Mouse (Mus musculus): ENCODE data around the gene Fkbpl. TPM values are rescaled to one million over a fixed set of nuclear protein-coding genes. Genes with fewer than 3 reads are reported as not detected.

The Fkbpl gene
- polyA plus RNA-seq (2016; fragmentation: Nextera tagmentation; extraction: Ambion mirVana): 12.6 TPM in 2 replicates

DNA sequence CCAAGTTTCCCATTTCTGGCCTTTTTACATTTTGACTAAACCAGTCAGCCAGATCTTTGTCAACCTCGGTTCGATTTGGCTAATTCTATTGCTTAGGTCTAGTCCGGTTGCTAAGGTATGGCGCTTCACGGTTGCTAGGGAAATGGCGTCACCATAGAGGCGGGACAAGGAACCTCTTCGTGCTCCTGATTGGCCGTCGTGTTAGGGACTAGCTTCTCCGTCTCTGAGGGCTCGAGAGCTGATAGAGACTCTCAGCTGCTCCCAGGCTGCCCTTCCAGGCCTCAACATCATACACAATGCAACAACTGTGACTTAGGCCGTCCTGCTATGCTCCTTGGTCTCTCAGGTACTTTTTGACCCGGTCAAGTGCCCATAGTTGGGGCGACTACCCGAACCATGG lies at the start of gene Fkbpl:
Fkbpl (plus strand) TSS at position 157 of the 400 bp plus-strand sequence.
- Histone ChIP-seq H3K36me3 (peaks cover 17% of the 10 kb centered on the region), H3K9me3 (no peaks in the 10 kb centered on the region), H3K4me1 (peaks cover 36% of the 10 kb centered on the region), H3K27ac (peak within 1 kb of the TSS; percentile 90), H3K4me3 (peak within 1 kb of the TSS; percentile 74), H3K27me3 (ENCODE audit: insufficient read depth, poor library complexity, severe bottlenecking) (no peaks in the 10 kb centered on the region)
- peak; percentile 97 for DNase-seq (ENCODE audit: low spot score)
- WGBS: 1% methylated on average over 16 of the region's 16 CpGs

DNA sequence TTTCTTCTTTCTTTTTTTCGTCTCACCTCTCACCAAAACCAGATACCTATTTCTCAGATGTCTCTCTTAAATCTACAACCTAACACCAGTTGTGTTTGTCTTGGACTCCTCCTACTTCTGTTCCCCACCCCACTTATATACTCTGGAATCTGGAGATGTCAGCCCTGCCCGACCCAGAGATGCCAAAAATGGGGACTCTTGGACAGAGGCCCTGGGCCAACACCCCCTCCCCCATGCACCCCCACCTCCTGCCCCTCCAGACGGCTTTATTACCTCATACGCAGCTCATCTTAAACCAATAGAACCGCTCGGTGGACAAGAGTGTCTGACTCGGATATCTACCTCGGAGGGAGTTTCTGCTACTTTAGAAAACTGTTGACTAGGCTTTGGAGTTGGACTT lies 48.5 kb upstream of the Fkbpl start:
- Histone ChIP-seq H3K27ac (no peak overlapping the region), H3K9me3 (no peaks in the 10 kb centered on the region), H3K4me1 (peaks cover 76% of the 10 kb centered on the region), H3K27me3 (ENCODE audit: insufficient read depth, poor library complexity, severe bottlenecking) (no peaks in the 10 kb centered on the region), H3K4me3 (no peak overlapping the region), H3K36me3 (peaks cover 38% of the 10 kb centered on the region)
- WGBS: 76% methylated on average over 8 of the region's 8 CpGs
- DNase-seq (ENCODE audit: low spot score): no peak

- Histone ChIP-seq H3K9me3 (no peaks in the 10 kb centered on the region), H3K27me3 (ENCODE audit: insufficient read depth, poor library complexity, severe bottlenecking) (no peaks in the 10 kb centered on the region), H3K4me1 (peaks cover 78% of the 10 kb centered on the region), H3K4me3 (peak within 1 kb of the TSS; percentile 9; the same call in 1 of the 2 replicates), H3K27ac (peak within 1 kb of the TSS; percentile 72), H3K36me3 (peaks cover 45% of the 10 kb centered on the region)
- DNase-seq (ENCODE audit: low spot score): no peak
- 14% methylated on average over 6 of the region's 6 CpGs for WGBS
Observed at GRCm38 (mm10) chr17:34597566-34598095, 46.9 kb upstream of the Fkbpl start, which contains the start of gene Ager. TSS of gene Ager (plus strand) at chr17:34597862.

GRCm38 (mm10) chr17:34599891-34600290 lies 44.7 kb upstream of the Fkbpl start:
- peaks cover 35% of the 10 kb centered on the region for H3K36me3 ChIP-seq
- H3K27ac ChIP-seq: no peak overlapping the region
- DNase-seq (ENCODE audit: low spot score): no peak
- peaks cover 66% of the 10 kb centered on the region for H3K4me1 ChIP-seq
- 79% methylated on average over 9 of the region's 9 CpGs for WGBS
- no peaks in the 10 kb centered on the region for H3K9me3 ChIP-seq
- H3K27me3 ChIP-seq (ENCODE audit: insufficient read depth, poor library complexity, severe bottlenecking): no peaks in the 10 kb centered on the region
- no peak overlapping the region for H3K4me3 ChIP-seq

- no peak for DNase-seq (ENCODE audit: low spot score)
- WGBS: 83% methylated on average over 12 of the region's 12 CpGs
- H3K9me3 ChIP-seq: no peaks in the 10 kb centered on the region
- H3K36me3 ChIP-seq: peaks cover 21% of the 10 kb centered on the region
- no peak overlapping the region for H3K4me3 ChIP-seq
- H3K4me1 ChIP-seq: peaks cover 62% of the 10 kb centered on the region
- no peak overlapping the region for H3K27ac ChIP-seq
- H3K27me3 ChIP-seq (ENCODE audit: insufficient read depth, poor library complexity, severe bottlenecking): no peaks in the 10 kb centered on the region
Observed at GRCm38 (mm10) chr17:34601796-34602195, 42.8 kb upstream of the Fkbpl start.

DNA sequence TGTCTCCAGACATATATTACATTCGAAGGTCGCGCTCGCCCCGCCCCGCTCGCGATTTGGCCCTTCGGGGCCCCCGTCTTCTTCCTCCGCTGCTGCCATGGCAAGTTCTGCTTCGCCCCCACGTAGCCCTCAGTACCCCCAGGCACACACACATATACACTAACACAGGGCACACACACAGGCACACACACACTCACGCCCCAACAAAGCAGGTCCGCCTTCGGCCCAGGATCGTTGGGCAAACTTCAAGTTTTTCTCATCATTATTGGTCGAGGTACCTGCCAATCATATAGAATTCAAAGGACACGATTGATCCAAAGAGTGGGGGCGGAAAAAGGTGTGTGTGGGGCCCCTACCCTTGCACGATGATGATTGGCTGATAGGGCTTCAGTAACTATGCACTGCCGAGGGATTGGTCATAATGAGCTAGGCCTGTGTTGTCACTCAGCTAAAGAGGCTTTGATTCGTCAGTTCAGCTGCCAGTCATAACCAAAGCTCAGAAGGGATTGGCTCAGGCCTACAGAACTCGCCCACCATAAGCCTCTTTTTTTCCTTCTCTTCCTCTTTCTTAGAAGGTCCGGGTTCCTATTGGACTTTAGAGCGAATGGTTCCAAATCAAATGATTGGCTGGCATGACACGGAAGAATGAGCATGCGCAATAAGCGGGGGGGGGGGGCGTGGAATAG lies 41.0 kb upstream of the Fkbpl start, which contains the start of gene Rnf5:
Rnf5 (minus strand) TSS at position 316 of the 686 bp plus-strand sequence.
- peak within 1 kb of the TSS; percentile 96 for H3K27ac ChIP-seq
- no peaks in the 10 kb centered on the region for H3K9me3 ChIP-seq
- peak; percentile 100 for DNase-seq (ENCODE audit: low spot score)
- H3K36me3 ChIP-seq: peaks cover 25% of the 10 kb centered on the region
- H3K4me1 ChIP-seq: peaks cover 63% of the 10 kb centered on the region
- H3K4me3 ChIP-seq: peak within 1 kb of the TSS; percentile 85
- under 1% methylated on average over 30 of the region's 30 CpGs for WGBS
- no peaks in the 10 kb centered on the region for H3K27me3 ChIP-seq (ENCODE audit: insufficient read depth, poor library complexity, severe bottlenecking)

GRCm38 (mm10) chr17:34604061-34604508 lies 40.5 kb upstream of the Fkbpl start, which contains the start of gene Agpat1:
TSS of gene Agpat1 (plus strand) at chr17:34604262.
- peak within 1 kb of the TSS; percentile 96 for H3K27ac ChIP-seq
- H3K4me3 ChIP-seq: peak within 1 kb of the TSS; percentile 85
- peaks cover 62% of the 10 kb centered on the region for H3K4me1 ChIP-seq
- no peaks in the 10 kb centered on the region for H3K27me3 ChIP-seq (ENCODE audit: insufficient read depth, poor library complexity, severe bottlenecking)
- WGBS: 0% methylated on average over 35 of the region's 35 CpGs
- H3K9me3 ChIP-seq: no peaks in the 10 kb centered on the region
- no peak for DNase-seq (ENCODE audit: low spot score)
- H3K36me3 ChIP-seq: peaks cover 25% of the 10 kb centered on the region

DNA sequence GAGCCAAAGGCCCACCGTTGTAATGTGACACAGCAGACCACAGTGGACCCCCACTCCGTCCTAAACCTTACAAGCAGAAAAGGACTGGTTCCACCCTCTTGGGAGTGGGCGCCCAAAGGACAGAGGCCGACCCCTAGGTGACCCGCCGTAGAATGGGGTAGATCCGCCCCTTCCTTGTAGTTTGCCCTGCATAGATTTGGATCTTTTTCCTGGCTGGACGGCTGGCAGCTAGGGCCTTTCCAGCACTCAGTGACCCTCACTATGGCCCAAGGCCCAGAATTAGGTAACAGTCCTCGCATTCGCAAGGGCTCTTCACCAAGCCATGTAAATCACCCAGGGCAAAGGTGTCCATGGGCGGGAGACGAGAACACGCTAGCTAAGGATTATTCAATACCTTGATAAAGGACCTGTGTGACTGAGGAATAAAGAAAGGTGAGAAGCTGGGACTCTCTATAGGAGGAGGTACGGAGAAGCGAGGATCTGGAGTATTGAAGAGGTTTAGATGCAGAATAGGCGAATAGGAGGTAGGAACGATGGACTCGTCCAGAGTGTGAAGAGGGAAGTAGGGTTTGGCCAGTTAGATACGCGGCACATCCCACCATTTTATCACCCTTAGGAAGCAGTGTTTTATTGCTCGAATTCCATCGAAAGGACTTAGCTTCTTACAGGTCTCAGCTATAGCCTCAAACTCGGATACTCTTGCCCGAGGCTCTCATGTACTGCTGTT lies 39.9 kb upstream of the Fkbpl start:
- peaks cover 56% of the 10 kb centered on the region for H3K4me1 ChIP-seq
- WGBS: 20% methylated on average over 24 of the region's 24 CpGs
- DNase-seq (ENCODE audit: low spot score): no peak
- no peaks in the 10 kb centered on the region for H3K27me3 ChIP-seq (ENCODE audit: insufficient read depth, poor library complexity, severe bottlenecking)
- peaks cover 24% of the 10 kb centered on the region for H3K36me3 ChIP-seq
- peak overlapping the region; percentile 85 for H3K4me3 ChIP-seq
- H3K9me3 ChIP-seq: no peaks in the 10 kb centered on the region
- peak overlapping the region; percentile 96 for H3K27ac ChIP-seq

GRCm38 (mm10) chr17:34605609-34606008 lies 39.0 kb upstream of the Fkbpl start:
- H3K4me3 ChIP-seq: peak overlapping the region; percentile 85
- peaks cover 22% of the 10 kb centered on the region for H3K36me3 ChIP-seq
- no peaks in the 10 kb centered on the region for H3K27me3 ChIP-seq (ENCODE audit: insufficient read depth, poor library complexity, severe bottlenecking)
- H3K9me3 ChIP-seq: no peaks in the 10 kb centered on the region
- DNase-seq (ENCODE audit: low spot score): peak; percentile 97
- under 1% methylated on average over 26 of the region's 30 CpGs for WGBS
- H3K4me1 ChIP-seq: peaks cover 51% of the 10 kb centered on the region
- H3K27ac ChIP-seq: peak overlapping the region; percentile 96

DNA sequence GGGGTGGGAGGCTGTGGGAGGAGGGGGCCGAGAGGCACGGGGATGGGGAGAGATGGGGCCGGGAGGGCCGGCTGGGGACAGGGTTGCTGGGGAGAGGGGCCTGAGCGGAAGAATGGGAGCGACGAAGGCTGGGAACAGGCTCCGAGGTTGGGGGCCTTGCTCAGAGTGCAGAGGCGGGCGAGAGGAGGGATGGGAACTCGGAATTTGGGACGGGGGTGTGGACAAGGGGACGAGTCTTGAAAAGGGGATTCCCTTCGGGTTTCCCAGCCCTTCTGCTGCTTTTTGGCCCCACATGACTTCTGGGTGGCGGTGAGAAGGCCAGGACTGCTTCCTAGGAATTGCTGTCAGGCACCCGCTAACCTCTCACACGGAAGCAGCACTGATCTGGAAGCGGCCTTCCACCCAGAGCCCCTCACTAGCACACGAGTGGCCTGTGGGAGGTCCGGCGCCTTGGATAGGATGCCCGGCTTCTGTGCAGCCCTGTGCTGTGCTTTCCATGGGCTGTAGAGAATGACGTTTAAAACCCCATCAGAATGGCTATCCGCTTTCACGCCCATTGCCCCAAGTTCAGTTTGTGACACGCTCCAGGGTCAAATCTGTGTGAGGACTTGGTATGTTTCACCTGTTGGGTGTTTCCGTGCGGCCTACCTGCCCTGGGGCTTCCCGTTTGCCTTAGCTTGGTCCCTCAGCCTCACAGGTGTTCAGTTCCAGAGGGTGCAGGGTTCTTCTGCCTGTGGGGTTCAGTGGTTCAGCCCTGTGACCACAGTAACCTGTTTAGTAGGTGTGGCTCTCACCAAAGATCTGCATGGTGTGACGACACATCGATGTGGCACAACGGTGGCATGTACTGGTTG lies 38.2 kb upstream of the Fkbpl start:
- Histone ChIP-seq H3K9me3 (no peaks in the 10 kb centered on the region), H3K27ac (peak overlapping the region; percentile 96), H3K4me1 (peaks cover 49% of the 10 kb centered on the region), H3K36me3 (peaks cover 24% of the 10 kb centered on the region), H3K4me3 (peak overlapping the region; percentile 85), H3K27me3 (ENCODE audit: insufficient read depth, poor library complexity, severe bottlenecking) (no peaks in the 10 kb centered on the region)
- DNase-seq (ENCODE audit: low spot score): no peak
- 17% methylated on average over 32 of the region's 32 CpGs for WGBS

DNA sequence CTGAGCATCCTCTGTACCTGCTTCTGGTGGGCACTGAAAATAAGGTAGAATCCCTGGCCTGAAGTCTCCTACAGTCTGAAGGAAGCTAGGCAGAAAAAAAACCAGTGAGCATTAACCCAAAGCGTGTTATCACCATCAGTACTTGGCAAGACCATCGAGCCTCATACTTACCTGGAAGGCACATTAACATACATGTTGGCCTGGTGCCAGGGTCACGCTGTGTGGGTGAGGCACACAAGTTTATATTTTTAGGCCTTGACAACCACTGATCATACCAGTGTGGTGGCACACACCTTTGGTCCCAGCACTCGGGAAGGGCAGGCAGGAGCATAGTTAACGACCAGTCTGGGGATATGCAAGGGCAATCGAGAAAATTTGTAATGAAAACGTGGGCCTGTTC lies 36.6 kb upstream of the Fkbpl start:
- Histone ChIP-seq H3K4me1 (peaks cover 38% of the 10 kb centered on the region), H3K9me3 (no peaks in the 10 kb centered on the region), H3K27me3 (ENCODE audit: insufficient read depth, poor library complexity, severe bottlenecking) (no peaks in the 10 kb centered on the region), H3K36me3 (peaks cover 35% of the 10 kb centered on the region), H3K27ac (no peak overlapping the region), H3K4me3 (no peak overlapping the region)
- no peak for DNase-seq (ENCODE audit: low spot score)
- 85% methylated on average over 7 of the region's 7 CpGs for WGBS

GRCm38 (mm10) chr17:34611050-34611449 lies 33.5 kb upstream of the Fkbpl start:
- WGBS: 95% methylated on average over 8 of the region's 8 CpGs
- Histone ChIP-seq H3K27me3 (ENCODE audit: insufficient read depth, poor library complexity, severe bottlenecking) (no peaks in the 10 kb centered on the region), H3K9me3 (no peaks in the 10 kb centered on the region), H3K4me3 (no peak overlapping the region), H3K4me1 (peaks cover 27% of the 10 kb centered on the region), H3K27ac (no peak overlapping the region), H3K36me3 (peaks cover 64% of the 10 kb centered on the region)
- no peak for DNase-seq (ENCODE audit: low spot score)
